Mouse (Mus musculus) thymus, adult 2 months (tissue): ENCODE data around the gene Slc22a12.

ENCODE experiments used
- CTCF ChIP-seq: fragments of 200-500 bp; IDR thresholded peaks from 2 replicates; pipeline ENCODE4 v1.5.1; 2012; ENCODE audit warnings: mild to moderate bottlenecking, control low read depth, low read length, moderate library complexity, borderline replicate concordance; ENCODE audit not compliant: control insufficient read depth, poor library complexity, insufficient read depth; ENCODE audit errors: extremely low read depth
- POLR2A ChIP-seq: fragments of 200-500 bp; IDR thresholded peaks from 2 replicates; pipeline ENCODE4 v1.6.1; 2012; ENCODE audit warnings: mild to moderate bottlenecking, low read length, control low read depth, moderate library complexity; ENCODE audit not compliant: control insufficient read depth, poor library complexity, insufficient read depth; ENCODE audit errors: extremely low read depth

DNA sequence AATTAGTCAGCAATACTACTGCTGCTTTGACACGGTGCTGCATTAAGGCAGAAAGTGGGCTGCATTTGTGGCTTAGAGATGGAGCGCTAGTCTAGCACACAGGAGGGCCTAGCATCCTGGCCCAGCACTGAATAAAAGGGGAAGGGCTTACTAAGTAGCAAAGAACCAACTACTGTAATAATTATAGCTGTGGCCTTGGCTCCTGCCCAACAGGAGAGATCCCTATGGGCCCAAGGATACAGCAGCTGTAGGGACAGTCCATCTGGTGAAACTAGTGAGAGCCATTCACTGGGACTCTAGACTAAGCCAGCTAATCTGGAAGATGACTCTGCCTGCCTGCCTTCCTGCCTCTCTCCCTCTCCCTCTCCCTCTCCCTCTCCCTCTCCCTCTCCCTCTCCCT is 23.6 kb upstream of the Slc22a12 start:
- no peak for TF ChIP-seq POLR2A
- TF ChIP-seq CTCF: no peak
